Mouse (Mus musculus): ENCODE measurements at regions not wholly inside any gene's neighbourhood (a gene's known extent, or its start where the extent isn't known, plus 50 kb on each side); places are given as distances from the start of the nearest gene placed in this dataset.

- peak; percentile 62 for DNase-seq
Measured at GRCm38 (mm10) chr5:73729646-73730045, 78.5 kb downstream of the Spata18 start.

DNA sequence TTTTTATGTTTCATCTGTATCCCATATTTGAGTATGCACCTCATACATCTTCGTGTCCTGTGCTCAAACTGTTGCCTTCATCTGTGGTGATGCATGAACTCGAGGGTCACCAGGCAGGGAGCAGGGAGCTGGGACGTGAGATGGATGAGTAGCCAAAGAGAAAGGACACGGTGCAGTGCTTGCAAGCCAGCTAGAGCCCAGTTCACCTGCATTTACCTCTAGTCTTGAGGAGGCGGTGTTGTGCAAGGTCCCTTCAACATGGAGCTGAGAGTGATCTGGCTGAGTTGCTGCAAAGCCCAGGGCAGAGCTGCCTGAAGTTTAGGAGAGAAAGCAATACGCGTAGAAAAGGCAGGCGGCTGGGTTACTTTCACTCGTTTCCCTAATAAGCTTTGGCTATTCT lies 80.2 kb downstream of the Spata18 start:
- DNase-seq = no peak

GRCm38 (mm10) chr5:73731991-73732565 lies 80.9 kb downstream of the Spata18 start:
- no peak for DNase-seq

DNA sequence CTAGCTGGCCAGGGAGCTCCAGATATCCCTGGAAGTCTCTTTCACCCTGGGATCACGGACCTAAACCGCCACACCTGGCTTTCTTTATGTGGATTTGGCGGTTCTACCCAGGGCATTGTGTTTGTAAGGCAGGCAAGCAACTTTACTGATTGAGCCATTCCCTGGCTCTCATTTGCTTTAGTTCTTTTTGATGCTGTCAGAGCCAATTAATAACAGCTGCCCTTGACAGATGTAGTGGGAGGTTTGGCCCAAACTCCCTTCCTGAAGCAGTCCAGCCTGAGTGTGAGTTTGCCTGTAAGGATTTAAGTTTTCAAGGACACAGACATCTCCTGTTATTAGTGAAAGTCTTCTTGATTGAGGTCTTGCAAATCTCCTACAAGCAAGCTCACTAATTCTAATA lies 89.6 kb downstream of the Spata18 start:
- DNase-seq = no peak

GRCm38 (mm10) chr5:73741441-73741840 lies 90.3 kb downstream of the Spata18 start:
- no peak for DNase-seq

GRCm38 (mm10) chr5:73743953-73744352 lies 92.8 kb downstream of the Spata18 start:
- no peak for DNase-seq

DNA sequence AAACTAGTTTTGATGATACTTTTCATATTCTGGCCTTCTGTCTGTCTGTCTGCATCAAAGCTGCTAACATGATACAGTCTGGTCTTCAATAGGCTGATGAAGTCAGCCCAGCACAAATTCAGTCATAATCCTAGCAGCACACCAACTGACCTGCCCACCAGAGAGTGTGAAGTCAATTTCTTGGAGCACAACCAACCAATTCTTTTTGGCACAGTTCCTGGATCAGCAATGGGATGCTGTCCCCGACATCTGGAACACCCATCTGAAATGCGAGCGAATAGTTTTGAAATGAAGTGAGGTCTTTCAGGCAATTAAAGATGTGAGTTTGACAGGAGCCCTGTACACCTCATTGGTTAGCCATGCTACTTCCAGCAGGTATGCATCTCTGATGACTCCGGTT lies 98.6 kb downstream of the Spata18 start:
- DNase-seq = no peak

DNA sequence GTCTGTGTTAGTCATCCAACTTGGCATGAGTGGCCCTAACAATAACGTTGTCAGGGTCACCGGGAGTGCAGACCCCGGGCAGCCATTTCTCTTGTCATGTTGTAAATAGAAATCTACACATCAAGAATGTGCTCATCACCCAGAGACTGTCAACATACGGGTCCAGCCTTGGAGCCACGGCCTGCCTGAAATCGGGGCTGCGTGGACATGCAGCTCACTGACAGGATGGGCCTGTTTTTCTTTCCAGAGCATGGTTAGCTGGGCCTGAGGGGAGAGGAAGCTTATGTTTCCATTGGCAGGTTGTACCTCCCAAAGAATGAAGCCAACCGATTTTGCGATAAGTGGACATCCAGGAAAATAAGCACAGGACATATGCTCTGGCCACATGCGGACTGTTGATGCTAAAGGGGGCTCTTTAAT lies 101.1 kb downstream of the Spata18 start:
- DNase-seq = peak; percentile 77

- no peak for DNase-seq
Measured at GRCm38 (mm10) chr5:73753827-73754226, 102.6 kb downstream of the Spata18 start.

DNA sequence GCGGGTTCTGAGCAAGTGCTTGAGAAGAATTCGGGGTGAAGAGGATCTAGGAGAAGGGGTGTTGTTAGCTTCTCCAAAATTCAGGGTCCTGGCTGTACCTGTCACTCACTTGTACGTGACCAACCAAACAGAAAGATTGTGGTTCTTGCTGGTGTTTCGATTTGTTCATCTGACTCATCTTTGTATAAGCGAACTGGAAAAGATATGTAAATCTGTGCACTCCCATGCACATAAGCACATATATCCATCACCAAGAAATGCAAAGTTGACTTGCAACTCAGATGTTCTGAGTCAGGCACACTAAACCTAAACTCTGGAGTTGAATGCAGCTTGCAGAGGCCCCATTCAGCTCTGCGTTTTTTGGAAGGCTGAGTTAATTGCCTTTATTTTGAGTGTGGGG lies 107.4 kb downstream of the Spata18 start:
- no peak for DNase-seq

DNA sequence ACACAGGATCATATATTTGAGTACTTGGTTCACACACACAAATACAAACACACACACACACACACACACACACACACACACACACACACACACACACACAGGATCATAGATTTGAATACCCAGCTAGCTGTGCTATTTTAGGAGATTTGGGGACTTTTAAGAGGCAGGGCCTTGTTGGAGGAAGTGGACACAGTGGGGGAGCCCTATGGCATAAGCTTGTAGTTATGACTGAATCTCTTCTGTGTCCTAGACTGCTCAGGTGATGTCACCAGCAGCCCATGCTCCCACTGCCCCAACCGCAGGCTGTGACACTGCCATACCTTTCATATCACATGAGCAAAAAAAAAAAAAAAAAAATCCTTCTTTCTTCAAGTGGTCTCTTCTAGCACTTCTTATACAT lies 110.1 kb downstream of the Spata18 start:
- no peak for DNase-seq

DNA sequence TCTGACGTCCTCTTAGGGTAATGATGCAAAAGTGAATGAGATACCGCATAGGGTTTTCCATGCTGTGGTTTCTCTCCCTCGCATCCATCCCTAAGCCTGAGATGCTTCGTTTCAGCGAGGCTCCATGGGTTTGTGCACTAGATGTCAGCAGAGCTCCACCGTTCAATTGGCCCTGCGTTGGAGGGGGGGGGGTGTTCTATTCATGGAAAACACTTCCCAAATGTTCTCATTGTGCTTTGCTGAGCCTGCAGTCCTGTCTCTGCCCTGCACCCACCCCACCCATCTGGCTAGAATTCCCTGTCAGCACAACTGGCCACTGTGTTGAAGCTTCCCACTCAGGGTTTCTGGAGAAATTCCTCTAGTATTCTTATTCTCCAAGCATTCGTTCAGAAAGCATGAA lies 110.5 kb downstream of the Spata18 start:
- DNase-seq = peak; percentile 64

DNA sequence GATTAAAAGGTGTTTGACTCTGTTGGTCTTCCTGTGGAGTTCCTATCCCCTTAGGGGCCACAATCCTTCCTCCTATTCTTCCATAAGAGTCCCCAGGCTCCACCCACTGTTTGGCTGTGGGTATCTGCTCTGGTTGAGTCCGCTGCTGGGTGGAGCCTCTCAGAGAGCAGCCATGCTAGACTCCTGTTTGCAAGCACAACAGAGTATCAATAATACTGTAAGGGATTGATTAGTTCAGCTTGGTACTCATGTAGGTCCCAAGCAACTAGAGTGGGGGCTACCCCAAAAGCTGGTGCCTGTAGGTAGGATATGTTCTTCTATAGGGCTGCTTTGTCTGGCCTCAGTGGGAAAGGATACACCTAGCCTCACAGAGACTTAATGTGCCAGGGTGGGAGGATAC lies 113.0 kb downstream of the Spata18 start:
- DNase-seq = no peak

GRCm38 (mm10) chr5:73765466-73765865 lies 114.3 kb downstream of the Spata18 start:
- DNase-seq = no peak

GRCm38 (mm10) chr5:73768253-73768652 lies 117.1 kb downstream of the Spata18 start:
- DNase-seq = no peak

DNA sequence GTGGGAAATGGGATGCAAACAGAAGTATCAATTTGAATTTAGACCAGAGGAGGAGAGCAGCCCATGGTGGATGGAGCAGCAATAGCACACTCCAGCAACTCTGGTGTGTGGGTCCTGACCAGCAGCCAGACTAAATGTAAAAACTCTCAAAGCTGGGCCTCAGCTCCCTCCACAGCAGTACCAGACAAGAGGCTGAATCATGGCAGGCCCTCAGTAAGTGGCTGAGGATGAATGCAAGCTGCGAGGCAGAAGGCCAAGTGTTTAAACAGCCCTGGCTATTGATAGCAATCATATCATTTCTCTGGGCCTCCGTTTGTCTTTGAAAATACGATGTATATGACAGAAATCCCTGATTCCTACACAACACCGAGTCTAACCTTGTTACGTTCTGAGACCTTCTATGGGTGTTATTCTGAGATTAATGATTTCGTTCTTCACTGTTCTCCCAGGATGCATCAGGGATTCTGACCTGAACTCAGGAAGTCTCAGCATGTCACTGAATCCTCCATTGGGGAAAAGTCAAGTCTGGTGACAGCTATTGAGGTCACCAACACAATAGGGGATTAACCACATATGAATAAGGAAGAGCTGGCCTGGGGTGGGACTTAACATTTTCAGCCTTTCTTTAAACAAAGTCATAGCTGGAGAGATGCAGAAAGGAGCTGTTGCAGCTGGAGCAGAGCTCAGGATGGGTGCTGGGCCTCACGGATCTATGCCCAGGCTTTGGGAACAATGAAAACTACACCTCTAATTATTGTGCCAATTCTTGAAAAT lies 124.8 kb downstream of the Spata18 start:
- DNase-seq = peak; percentile 62

GRCm38 (mm10) chr5:73777282-73777921 lies 126.2 kb downstream of the Spata18 start:
- peak; percentile 80 for DNase-seq

DNA sequence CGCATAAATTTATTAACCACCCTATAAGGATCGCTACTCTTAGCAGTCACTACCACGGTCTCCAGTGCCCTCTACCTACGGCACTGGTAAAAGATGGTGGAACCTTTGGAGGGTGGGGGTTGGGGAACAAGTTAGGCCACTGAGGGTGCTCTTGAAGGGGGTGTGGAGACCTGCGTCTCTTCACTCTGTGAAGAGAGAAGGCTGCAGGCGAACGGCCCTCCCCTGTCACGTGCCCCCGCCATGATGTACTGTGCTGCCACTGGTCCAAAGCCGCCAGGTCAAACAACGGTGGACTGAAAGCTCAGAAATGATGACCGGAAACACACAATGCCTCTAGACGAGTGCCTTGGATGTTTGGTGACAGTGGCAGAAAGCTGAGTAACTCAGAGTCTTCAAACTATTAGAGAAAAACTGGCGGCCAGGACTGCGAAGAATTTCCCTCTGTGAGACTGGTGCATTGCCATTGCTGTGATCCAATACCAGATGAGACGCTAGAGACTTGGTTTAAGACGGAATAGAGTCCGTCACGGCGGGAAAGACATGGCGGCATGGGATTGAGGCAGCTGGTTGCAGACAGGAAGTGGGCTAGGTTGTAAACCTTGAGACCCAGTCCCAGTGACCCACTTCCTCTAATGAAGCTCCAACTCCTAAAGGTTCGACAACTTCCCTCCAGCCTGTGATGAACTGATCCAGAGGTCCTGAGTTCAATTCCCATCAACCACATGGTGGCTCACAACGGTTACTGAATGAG lies 130.2 kb downstream of the Spata18 start:
- no peak for DNase-seq

DNA sequence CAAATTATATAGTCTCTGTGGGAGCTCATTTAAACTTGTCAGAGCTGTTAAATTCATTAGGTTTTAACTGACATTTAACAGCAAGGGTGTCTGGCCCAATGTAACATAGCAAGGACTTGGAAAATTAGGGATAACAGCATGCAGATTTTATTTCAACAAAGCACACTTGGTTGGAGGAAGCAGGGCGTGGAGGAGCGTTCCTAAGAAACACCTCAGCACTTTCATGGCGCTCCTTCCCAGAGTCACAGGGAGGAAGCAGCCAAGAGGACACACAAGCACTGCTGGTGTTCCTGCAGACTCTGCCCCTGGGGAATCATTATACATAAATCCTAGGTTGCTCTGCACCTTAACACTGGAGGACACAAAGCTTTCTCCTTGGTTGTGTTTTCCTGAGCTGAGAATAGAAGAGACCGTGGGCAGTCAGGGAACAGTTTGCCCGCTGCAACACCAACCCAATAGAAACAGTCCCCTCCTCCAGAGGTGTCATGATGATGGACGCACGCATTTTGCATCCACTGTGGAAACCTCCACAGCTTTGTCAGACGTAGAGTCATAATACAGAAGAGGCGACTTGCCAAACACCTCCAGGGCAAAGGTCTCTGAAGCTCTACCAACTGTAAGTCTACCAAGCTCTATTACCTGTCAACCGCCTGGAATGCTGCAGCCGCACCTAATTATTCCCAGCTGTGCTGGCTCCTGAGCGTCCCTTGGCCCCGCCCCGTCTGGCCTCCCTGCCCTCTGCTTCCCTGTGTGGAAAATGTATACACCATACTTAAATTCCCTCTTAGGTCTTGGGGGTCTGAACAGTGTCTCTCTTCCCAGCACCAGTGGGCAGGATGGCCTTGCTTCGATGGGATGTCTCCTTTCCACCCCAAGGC lies 131.3 kb downstream of the Spata18 start:
- peak; percentile 25 for DNase-seq

- no peak for DNase-seq
Measured at GRCm38 (mm10) chr5:73787275-73787674, 136.1 kb downstream of the Spata18 start.

- DNase-seq = no peak
Measured at GRCm38 (mm10) chr5:73792216-73792615, 141.0 kb downstream of the Spata18 start.

- DNase-seq = no peak
Measured at GRCm38 (mm10) chr5:73796201-73796600, 145.0 kb downstream of the Spata18 start.
